Mouse (Mus musculus) thymus, postnatal 4 days (tissue): ENCODE results near the gene Gm10577.

Experiments used
- DNase-seq: peaks from one replicate; pipeline ENCODE4 v3.0.0; 2021

Gm10577 gene

GRCm38 (mm10) chr4:100994442-100995255 is 25.8 kb downstream of the Gm10577 start:
- DNase-seq: no peak

GRCm38 (mm10) chr4:100992086-100992485 is 28.4 kb downstream of the Gm10577 start:
- DNase-seq: no peak

- no peak for DNase-seq
Observed at GRCm38 (mm10) chr4:100990996-100991395, 29.5 kb downstream of the Gm10577 start.

- DNase-seq: no peak
Observed at GRCm38 (mm10) chr4:100988231-100988799, 32.2 kb downstream of the Gm10577 start.

- DNase-seq: no peak
Observed at GRCm38 (mm10) chr4:100987187-100987586, 33.3 kb downstream of the Gm10577 start.

- no peak for DNase-seq
Observed at GRCm38 (mm10) chr4:100977522-100977921, 43.0 kb downstream of the Gm10577 start.

- DNase-seq: no peak
Observed at GRCm38 (mm10) chr4:100974455-100975035, 46.0 kb downstream of the Gm10577 start.

- no peak for DNase-seq
Observed at GRCm38 (mm10) chr4:100973641-100974454, 46.6 kb downstream of the Gm10577 start.
